Mouse (Mus musculus) spleen, adult 2 months (tissue): ENCODE data around the gene Ubxn10. TPM values are rescaled to one million over a fixed set of nuclear protein-coding genes. Genes with fewer than 3 reads are reported as not detected.
A peak's percentile ranks its signal among the peaks of the same experiment; 100 is the strongest.

ENCODE experiments used
- DNase-seq, 2 experiments: peaks; one replicate each; pipeline versions ENCODE4 v3.0.0 to v3.0.0-alpha.2; 2012 to 2021; ENCODE audit warnings: low spot score in 2 of 2, low read depth in 1 of 2
- H3K27ac ChIP-seq: fragments of 200-500 bp; 2 replicates; pipeline ENCODE4 v1.5.1; 2012; ENCODE audit warnings: low read length, inconsistent platforms; ENCODE audit not compliant: insufficient read depth
- H3K27me3 ChIP-seq: fragments of 200-500 bp; 2 replicates; pipeline ENCODE4 v1.6.1; 2012; ENCODE audit warnings: mild to moderate bottlenecking, moderate library complexity, low read length, inconsistent platforms; ENCODE audit not compliant: control insufficient read depth, insufficient read depth
- H3K36me3 ChIP-seq: fragments of 200-500 bp; 2 replicates; pipeline ENCODE4 v1.6.1; 2012; ENCODE audit warnings: mild to moderate bottlenecking, low read length, inconsistent platforms; ENCODE audit not compliant: control insufficient read depth, insufficient read depth
- H3K4me1 ChIP-seq: fragments of 200-500 bp; 2 replicates; pipeline ENCODE4 v1.6.1; 2011; ENCODE audit warnings: inconsistent platforms; ENCODE audit not compliant: control insufficient read depth, insufficient read depth, insufficient read length
- H3K4me3 ChIP-seq: fragments of 200-500 bp; 2 replicates; pipeline ENCODE4 v1.5.1; 2011; ENCODE audit warnings: mild to moderate bottlenecking, inconsistent platforms; ENCODE audit not compliant: insufficient read depth, insufficient read length; ENCODE audit errors: extremely low read depth
- CTCF ChIP-seq: fragments of 200-500 bp; IDR thresholded peaks from 2 replicates; pipeline ENCODE4 v1.5.1; 2011; ENCODE audit warnings: mild to moderate bottlenecking, inconsistent platforms; ENCODE audit not compliant: insufficient read depth, insufficient read length, insufficient replicate concordance; ENCODE audit errors: extremely low read depth
- POLR2A ChIP-seq: fragments of 200-500 bp; IDR thresholded peaks from 2 replicates; pipeline ENCODE4 v1.6.1; 2011; ENCODE audit warnings: low read depth, low read length, inconsistent platforms
- WGBS: fragments of 180-500 bp; shearing (Covaris S2); methylation state at CpG from one replicate; pipeline ENCODE4 v1.1.7; 2018; 5-methylcytosine and 5-hydroxymethylcytosine counted together
- polyA plus RNA-seq: library from polyadenylated mRNA; depleted of rRNA; stranded (reverse); fragments of >200 nt; gene quantifications from 2 replicates; pipeline ENCODE4 v1.2.3, GENCODE M21; 2012

Gene Ubxn10
- polyA plus RNA-seq, 1 experiment, result 0.21 TPM

- Histone ChIP-seq H3K27ac (no peak overlapping the region), H3K4me1 (no peaks in the 10 kb centered on the region), H3K27me3 (no peaks in the 10 kb centered on the region), H3K4me3 (no peak overlapping the region), H3K36me3 (no peaks in the 10 kb centered on the region)
- TF ChIP-seq CTCF (no peak), POLR2A (no peak)
- WGBS, result 90% methylated on average over 4 of the region's 4 CpGs
- no peak for DNase-seq
Observed at GRCm38 (mm10) chr4:138734863-138735262, 2.1 kb downstream of the Ubxn10 start.

GRCm38 (mm10) chr4:138734105-138734504 lies 2.9 kb downstream of the Ubxn10 start:
- no peaks in the 10 kb centered on the region for H3K36me3 ChIP-seq
- H3K4me3 ChIP-seq, result no peak overlapping the region
- H3K27ac ChIP-seq, result no peak overlapping the region
- no peak for DNase-seq
- TF ChIP-seq POLR2A (no peak), CTCF (no peak)
- H3K4me1 ChIP-seq, result no peaks in the 10 kb centered on the region
- WGBS, result 75% methylated on average over 7 of the region's 7 CpGs
- no peaks in the 10 kb centered on the region for H3K27me3 ChIP-seq

- Histone ChIP-seq H3K4me1 (no peaks in the 10 kb centered on the region), H3K36me3 (no peaks in the 10 kb centered on the region), H3K4me3 (no peak overlapping the region), H3K27me3 (no peaks in the 10 kb centered on the region), H3K27ac (no peak overlapping the region; the same call in 1 of the 2 replicates)
- TF ChIP-seq POLR2A (no peak), CTCF (no peak)
- WGBS, result 68% methylated on average over 9 of the region's 9 CpGs
- no peak for DNase-seq
Observed at GRCm38 (mm10) chr4:138729018-138729703, 7.8 kb downstream of the Ubxn10 start.

GRCm38 (mm10) chr4:138725751-138726150 lies 11.2 kb downstream of the Ubxn10 start:
- no peaks in the 10 kb centered on the region for H3K4me1 ChIP-seq
- no peaks in the 10 kb centered on the region for H3K36me3 ChIP-seq
- WGBS, result 41% methylated on average over 5 of the region's 5 CpGs
- 0 out of 2 replicates have a peak overlapping the region, but pooled peaks have one; percentile 33 for H3K27ac ChIP-seq
- no peak overlapping the region for H3K4me3 ChIP-seq
- TF ChIP-seq POLR2A, result no peak
- TF ChIP-seq CTCF, result no peak
- no peak for DNase-seq
- no peaks in the 10 kb centered on the region for H3K27me3 ChIP-seq

GRCm38 (mm10) chr4:138725127-138725461 lies 11.9 kb downstream of the Ubxn10 start:
- no peak overlapping the region for H3K4me3 ChIP-seq
- H3K27me3 ChIP-seq, result no peaks in the 10 kb centered on the region
- no peaks in the 10 kb centered on the region for H3K4me1 ChIP-seq
- no peaks in the 10 kb centered on the region for H3K36me3 ChIP-seq
- DNase-seq, result peak in 1 of 2 experiments; percentile 25
- under 1% methylated on average over 13 of the region's 13 CpGs for WGBS
- no peak for TF ChIP-seq POLR2A
- no peak for TF ChIP-seq CTCF
- peak overlapping the region; percentile 39; the same call in 1 of the 2 replicates for H3K27ac ChIP-seq

GRCm38 (mm10) chr4:138724354-138725126 lies 12.4 kb downstream of the Ubxn10 start, which contains the start of gene Pla2g2c:
Gene Pla2g2c, plus strand, starts transcription at chr4:138724792.
- H3K36me3 ChIP-seq, result no peaks in the 10 kb centered on the region
- peak within 1 kb of the TSS; percentile 39 for H3K27ac ChIP-seq
- no peak for DNase-seq
- no peaks in the 10 kb centered on the region for H3K4me1 ChIP-seq
- H3K4me3 ChIP-seq, result no peak within 1 kb of the TSS
- WGBS, result 11% methylated on average over 17 of the region's 18 CpGs
- H3K27me3 ChIP-seq, result no peaks in the 10 kb centered on the region
- TF ChIP-seq POLR2A (no peak), CTCF (no peak)
